Mouse (Mus musculus): ENCODE results near the gene Car7. TPM values are rescaled to one million over a fixed set of nuclear protein-coding genes. Genes with fewer than 3 reads are reported as not detected.
"Not testable (repeated sequence)": the region's sequence is repeated elsewhere in the genome, so short reads cannot be mapped to it uniquely, and the experiment has no call there.

Car7 gene
- polyA plus RNA-seq, 1 experiment, result 1.4 TPM

DNA sequence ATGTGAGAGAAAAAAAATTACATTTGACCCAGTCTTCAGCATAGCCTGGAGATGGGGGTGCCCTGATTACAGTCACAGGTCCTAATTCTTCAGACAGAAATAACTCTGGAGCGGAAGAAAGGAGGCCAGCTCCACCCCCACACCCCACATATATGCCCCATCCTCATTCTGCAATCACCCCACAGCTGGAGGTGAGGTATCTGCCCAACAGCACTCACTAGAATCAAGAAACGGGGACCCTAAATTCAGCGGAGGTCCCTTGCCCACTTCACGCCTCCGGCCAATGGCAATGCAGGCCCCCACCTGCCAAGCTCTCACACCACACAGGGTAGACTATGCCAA lies 30.9 kb downstream of the Car7 start:
- Histone ChIP-seq H3K36me3 (ENCODE audit: control insufficient read depth, insufficient read depth, low read length) (no peaks in the 10 kb centered on the region), H3K4me3 (ENCODE audit: extremely low read depth, insufficient read depth, insufficient read length) (no peak overlapping the region), H3K4me1 (ENCODE audit: control insufficient read depth, insufficient read depth, insufficient read length) (no peaks in the 10 kb centered on the region; the same call in 1 of the 2 replicates), H3K27me3 (ENCODE audit: control insufficient read depth, insufficient read depth, low read length) (no peaks in the 10 kb centered on the region), H3K27ac (ENCODE audit: insufficient read depth, low read length) (no peak overlapping the region)
- 93% methylated on average over 5 of the region's 5 CpGs for WGBS
- TF ChIP-seq CTCF (IDR thresholded peaks at IDR 0.05; ENCODE audit: extremely low read depth, insufficient read depth, insufficient read length, insufficient replicate concordance) (no peak), POLR2A (IDR thresholded peaks at IDR 0.05; ENCODE audit: low read depth, low read length) (no peak)
- no peak for DNase-seq (ENCODE audit: low read depth in 1 of 2, low spot score in 2 of 2)

- TF ChIP-seq CTCF (IDR thresholded peaks at IDR 0.05; ENCODE audit: extremely low read depth, insufficient read depth, insufficient read length, insufficient replicate concordance), result no peak
- Histone ChIP-seq H3K27ac (ENCODE audit: insufficient read depth, low read length) (no peak overlapping the region), H3K27me3 (ENCODE audit: control insufficient read depth, insufficient read depth, low read length) (0 out of 2 replicates have a peak, but pooled peaks cover 1% of the 10 kb centered on the region), H3K4me3 (ENCODE audit: extremely low read depth, insufficient read depth, insufficient read length) (no peak overlapping the region), H3K4me1 (ENCODE audit: control insufficient read depth, insufficient read depth, insufficient read length) (no peaks in the 10 kb centered on the region; the same call in 1 of the 2 replicates), H3K36me3 (ENCODE audit: control insufficient read depth, insufficient read depth, low read length) (no peaks in the 10 kb centered on the region)
- no peak for DNase-seq (ENCODE audit: low read depth in 1 of 2, low spot score in 2 of 2)
- 93% methylated on average over 1 of the region's 1 CpGs for WGBS
Measured at GRCm38 (mm10) chr8:104569559-104569958, 35.1 kb downstream of the Car7 start.

DNA sequence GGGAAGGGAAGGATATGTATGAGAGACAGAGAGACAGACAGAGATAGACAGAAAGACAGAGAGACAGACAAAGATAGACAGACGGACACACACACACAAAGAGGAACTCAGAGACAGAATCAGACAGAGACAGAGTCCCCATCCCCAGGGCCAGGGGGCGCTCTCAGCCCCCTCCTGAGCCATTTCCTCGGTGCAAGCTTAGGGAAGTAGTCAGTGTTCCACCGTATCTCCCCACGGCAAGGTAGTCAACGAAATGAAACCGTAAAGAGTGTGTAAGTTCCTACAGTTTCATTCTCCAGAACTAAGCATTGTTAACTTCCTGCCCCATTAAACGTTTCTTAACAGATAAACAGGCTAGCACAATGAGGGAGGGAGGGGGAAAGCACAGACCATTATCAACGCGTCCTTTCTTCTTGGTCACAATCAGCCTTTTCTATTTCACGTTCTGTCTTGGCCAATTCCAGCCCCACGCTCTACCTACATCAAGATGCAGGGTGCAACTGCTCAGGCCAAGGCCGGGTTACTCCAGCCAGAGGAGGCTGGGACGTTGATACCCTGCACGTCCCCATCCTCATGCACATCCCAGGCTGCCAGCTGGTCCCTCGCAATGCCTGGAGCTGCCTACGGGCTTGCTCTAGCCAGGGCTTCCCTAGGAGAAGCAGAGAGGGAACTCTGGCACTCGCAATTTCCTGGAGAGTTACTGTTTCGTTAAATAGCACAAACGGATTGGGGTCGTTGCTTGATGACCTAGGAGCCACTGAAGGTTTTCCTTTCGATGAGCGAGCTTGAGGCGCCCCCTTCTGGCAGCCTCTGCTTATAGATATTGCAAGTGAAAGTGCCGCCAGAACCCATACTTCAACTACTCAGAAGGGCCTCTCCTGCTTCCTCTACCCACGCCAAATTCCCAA lies 36.2 kb downstream of the Car7 start:
- under 1% methylated on average over 26 of the region's 26 CpGs for WGBS
- TF ChIP-seq POLR2A (IDR thresholded peaks at IDR 0.05; ENCODE audit: low read depth, low read length) (no peak), CTCF (IDR thresholded peaks at IDR 0.05; ENCODE audit: extremely low read depth, insufficient read depth, insufficient read length, insufficient replicate concordance) (peak; percentile 85)
- DNase-seq (ENCODE audit: low read depth in 1 of 2, low spot score in 2 of 2), result peak; percentile 69 to 83
- Histone ChIP-seq H3K27ac (ENCODE audit: insufficient read depth, low read length) (no peak overlapping the region), H3K4me1 (ENCODE audit: control insufficient read depth, insufficient read depth, insufficient read length) (no peaks in the 10 kb centered on the region; the same call in 1 of the 2 replicates), H3K27me3 (ENCODE audit: control insufficient read depth, insufficient read depth, low read length) (0 out of 2 replicates have a peak, but pooled peaks cover 1% of the 10 kb centered on the region), H3K36me3 (ENCODE audit: control insufficient read depth, insufficient read depth, low read length) (no peaks in the 10 kb centered on the region), H3K4me3 (ENCODE audit: extremely low read depth, insufficient read depth, insufficient read length) (peak overlapping the region; percentile 67)

- no peak for TF ChIP-seq POLR2A (IDR thresholded peaks at IDR 0.05; ENCODE audit: low read depth, low read length)
- TF ChIP-seq CTCF (IDR thresholded peaks at IDR 0.05; ENCODE audit: extremely low read depth, insufficient read depth, insufficient read length, insufficient replicate concordance), result no peak
- H3K27me3 ChIP-seq (ENCODE audit: control insufficient read depth, insufficient read depth, low read length), result 0 out of 2 replicates have a peak, but pooled peaks cover 1% of the 10 kb centered on the region
- H3K27ac ChIP-seq (ENCODE audit: insufficient read depth, low read length), result no peak overlapping the region
- WGBS, result 89% methylated on average over 3 of the region's 3 CpGs
- H3K36me3 ChIP-seq (ENCODE audit: control insufficient read depth, insufficient read depth, low read length), result no peaks in the 10 kb centered on the region
- no peak overlapping the region for H3K4me3 ChIP-seq (ENCODE audit: extremely low read depth, insufficient read depth, insufficient read length)
- H3K4me1 ChIP-seq (ENCODE audit: control insufficient read depth, insufficient read depth, insufficient read length), result no peaks in the 10 kb centered on the region
- no peak for DNase-seq (ENCODE audit: low read depth in 1 of 2, low spot score in 2 of 2)
Measured at GRCm38 (mm10) chr8:104576820-104577219, 42.3 kb downstream of the Car7 start.

GRCm38 (mm10) chr8:104577606-104578005 lies 43.1 kb downstream of the Car7 start:
- DNase-seq (ENCODE audit: low read depth in 1 of 2, low spot score in 2 of 2); H3K4me3 ChIP-seq (ENCODE audit: extremely low read depth, insufficient read depth, insufficient read length); H3K27ac ChIP-seq (ENCODE audit: insufficient read depth, low read length); H3K27me3 ChIP-seq (ENCODE audit: control insufficient read depth, insufficient read depth, low read length); H3K36me3 ChIP-seq (ENCODE audit: control insufficient read depth, insufficient read depth, low read length); H3K4me1 ChIP-seq (ENCODE audit: control insufficient read depth, insufficient read depth, insufficient read length): not testable (repeated sequence)
- 80% methylated on average over 17 of the region's 17 CpGs for WGBS

- Histone ChIP-seq H3K4me1 (ENCODE audit: control insufficient read depth, insufficient read depth, insufficient read length) (no peaks in the 10 kb centered on the region), H3K27ac (ENCODE audit: insufficient read depth, low read length) (no peak overlapping the region), H3K27me3 (ENCODE audit: control insufficient read depth, insufficient read depth, low read length) (no peaks in the 10 kb centered on the region), H3K36me3 (ENCODE audit: control insufficient read depth, insufficient read depth, low read length) (no peaks in the 10 kb centered on the region), H3K4me3 (ENCODE audit: extremely low read depth, insufficient read depth, insufficient read length) (no peak overlapping the region)
- TF ChIP-seq POLR2A (IDR thresholded peaks at IDR 0.05; ENCODE audit: low read depth, low read length) (no peak), CTCF (IDR thresholded peaks at IDR 0.05; ENCODE audit: extremely low read depth, insufficient read depth, insufficient read length, insufficient replicate concordance) (no peak)
- 69% methylated on average over 1 of the region's 1 CpGs for WGBS
- DNase-seq (ENCODE audit: low read depth in 1 of 2, low spot score in 2 of 2), result no peak
Measured at GRCm38 (mm10) chr8:104584522-104584921, 50.0 kb downstream of the Car7 start.

DNA sequence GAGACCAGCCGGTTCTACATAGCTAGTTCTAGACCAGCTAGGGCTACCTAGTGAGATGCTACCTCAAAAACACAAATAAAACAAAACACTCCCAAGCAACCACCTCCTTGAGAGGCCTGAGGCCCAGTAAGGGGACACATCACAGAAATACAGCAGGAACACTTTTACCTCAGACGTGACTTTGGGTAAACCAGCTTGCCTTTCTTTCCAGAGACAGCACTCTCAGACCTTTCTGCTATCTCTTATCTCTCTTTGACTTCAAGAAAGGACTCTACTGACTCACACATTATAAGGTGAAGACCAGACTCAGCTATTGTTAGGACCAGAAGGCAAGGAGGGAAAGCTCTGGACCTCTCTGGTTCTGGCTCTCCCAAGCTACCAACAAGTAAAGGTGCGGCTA lies 55.8 kb downstream of the Car7 start:
- Histone ChIP-seq H3K27me3 (ENCODE audit: control insufficient read depth, insufficient read depth, low read length) (no peaks in the 10 kb centered on the region), H3K4me3 (ENCODE audit: extremely low read depth, insufficient read depth, insufficient read length) (no peak overlapping the region), H3K27ac (ENCODE audit: insufficient read depth, low read length) (no peak overlapping the region), H3K4me1 (ENCODE audit: control insufficient read depth, insufficient read depth, insufficient read length) (peaks cover 2% of the 10 kb centered on the region; the same call in 1 of the 2 replicates), H3K36me3 (ENCODE audit: control insufficient read depth, insufficient read depth, low read length) (peaks cover 8% of the 10 kb centered on the region)
- no peak for DNase-seq (ENCODE audit: low read depth in 1 of 2, low spot score in 2 of 2)
- WGBS, result 91% methylated on average over 3 of the region's 3 CpGs
- TF ChIP-seq CTCF (IDR thresholded peaks at IDR 0.05; ENCODE audit: extremely low read depth, insufficient read depth, insufficient read length, insufficient replicate concordance) (no peak), POLR2A (IDR thresholded peaks at IDR 0.05; ENCODE audit: low read depth, low read length) (no peak)
